Mouse (Mus musculus) midbrain, embryonic 16.5 days (tissue): Measurements from ENCODE around the gene Gpr158. TPM values are rescaled to one million over a fixed set of nuclear protein-coding genes. Genes with fewer than 3 reads are reported as not detected.
"Not testable (repeated sequence)": the region's sequence is repeated elsewhere in the genome, so short reads cannot be mapped to it uniquely, and the experiment has no call there.

ENCODE experiments used
- ATAC-seq: fragments of 200-750 bp; cut with Nextera tagmentation; 2 replicates; pipeline ENCODE4 v1.8.0; 2017; ENCODE audit warnings: moderate TSS enrichment
- H3K27ac ChIP-seq: fragments of 300-500 bp; sonication (generic); 2 replicates; pipeline ENCODE4 v1.5.1; 2014; ENCODE audit warnings: mild to moderate bottlenecking, low read length, mixed read lengths
- H3K27me3 ChIP-seq: fragments of 300-500 bp; sonication (generic); 2 replicates; pipeline ENCODE4 v1.6.1; 2014; ENCODE audit warnings: low read depth, low read length, mixed read lengths; ENCODE audit not compliant: control insufficient read depth, insufficient read depth
- H3K36me3 ChIP-seq: fragments of 300-500 bp; sonication (generic); 2 replicates; pipeline ENCODE4 v1.6.1; 2014; ENCODE audit warnings: mild to moderate bottlenecking, low read length, moderate library complexity, mixed read lengths; ENCODE audit not compliant: control insufficient read depth, insufficient read depth
- H3K4me1 ChIP-seq: fragments of 300-500 bp; sonication (generic); 2 replicates; pipeline ENCODE4 v1.6.1; 2014; ENCODE audit warnings: mild to moderate bottlenecking, low read length, mixed read lengths; ENCODE audit not compliant: control insufficient read depth, insufficient read depth
- H3K4me2 ChIP-seq: fragments of 300-500 bp; sonication (generic); 2 replicates; pipeline ENCODE4 v1.6.1; 2014; ENCODE audit warnings: mild to moderate bottlenecking, low read length, mixed read lengths
- H3K4me3 ChIP-seq: fragments of 300-500 bp; sonication (generic); 2 replicates; pipeline ENCODE4 v1.5.1; 2014; ENCODE audit warnings: low read depth, mild to moderate bottlenecking, low read length, moderate library complexity, mixed read lengths
- H3K9ac ChIP-seq: fragments of 300-500 bp; sonication (generic); 2 replicates; pipeline ENCODE4 v1.6.1; 2014; ENCODE audit warnings: low read depth, low read length, mixed read lengths
- H3K9me3 ChIP-seq: fragments of 300-500 bp; sonication (generic); replicated peaks from 2 replicates; pipeline ENCODE4 v1.6.1; 2014; ENCODE audit warnings: mild to moderate bottlenecking, low read length, mixed read lengths; ENCODE audit not compliant: control insufficient read depth, poor library complexity, severe bottlenecking
- WGBS: fragments of 180-500 bp; shearing (Covaris S2); extraction: QIAGEN DNeasy Blood & Tissue Kit; methylation state at CpG from one replicate; pipeline ENCODE4 v1.1.7; 2014; 5-methylcytosine and 5-hydroxymethylcytosine counted together
- polyA plus RNA-seq: library from polyadenylated mRNA; unstranded; fragments of >200 nt; fragmentation: Nextera tagmentation; extraction: Ambion mirVana; gene quantifications from 2 replicates; pipeline ENCODE4 v1.2.1, GENCODE M21; 2015

Gene Gpr158
- polyA plus RNA-seq, 1 experiment from 2014 or later = 5.7 TPM

GRCm38 (mm10) chr2:21405617-21406016 lies 38.3 kb downstream of the Gpr158 start:
- H3K36me3 ChIP-seq = no peaks in the 10 kb centered on the region
- H3K4me1 ChIP-seq = no peaks in the 10 kb centered on the region
- 55% methylated on average over 3 of the region's 3 CpGs for WGBS
- no peak overlapping the region for H3K4me3 ChIP-seq
- no peak for ATAC-seq
- no peaks in the 10 kb centered on the region for H3K9me3 ChIP-seq
- no peaks in the 10 kb centered on the region for H3K27me3 ChIP-seq
- no peak overlapping the region for H3K27ac ChIP-seq
- H3K4me2 ChIP-seq = no peak overlapping the region
- H3K9ac ChIP-seq = no peak overlapping the region

GRCm38 (mm10) chr2:21407443-21407985 lies 40.2 kb downstream of the Gpr158 start:
- Histone ChIP-seq H3K4me3 (no peak overlapping the region), H3K4me2 (no peak overlapping the region), H3K27ac (no peak overlapping the region), H3K27me3 (no peaks in the 10 kb centered on the region), H3K9ac (no peak overlapping the region), H3K9me3 (no peaks in the 10 kb centered on the region), H3K36me3 (no peaks in the 10 kb centered on the region), H3K4me1 (no peaks in the 10 kb centered on the region)
- 89% methylated on average over 2 of the region's 2 CpGs for WGBS
- no peak for ATAC-seq

GRCm38 (mm10) chr2:21408821-21409220 lies 41.5 kb downstream of the Gpr158 start:
- Histone ChIP-seq H3K27ac (no peak overlapping the region), H3K4me3 (no peak overlapping the region), H3K9ac (no peak overlapping the region), H3K27me3 (no peaks in the 10 kb centered on the region), H3K4me1 (no peaks in the 10 kb centered on the region), H3K36me3 (no peaks in the 10 kb centered on the region), H3K9me3 (no peaks in the 10 kb centered on the region), H3K4me2 (no peak overlapping the region)
- 86% methylated on average over 3 of the region's 3 CpGs for WGBS
- ATAC-seq = no peak

DNA sequence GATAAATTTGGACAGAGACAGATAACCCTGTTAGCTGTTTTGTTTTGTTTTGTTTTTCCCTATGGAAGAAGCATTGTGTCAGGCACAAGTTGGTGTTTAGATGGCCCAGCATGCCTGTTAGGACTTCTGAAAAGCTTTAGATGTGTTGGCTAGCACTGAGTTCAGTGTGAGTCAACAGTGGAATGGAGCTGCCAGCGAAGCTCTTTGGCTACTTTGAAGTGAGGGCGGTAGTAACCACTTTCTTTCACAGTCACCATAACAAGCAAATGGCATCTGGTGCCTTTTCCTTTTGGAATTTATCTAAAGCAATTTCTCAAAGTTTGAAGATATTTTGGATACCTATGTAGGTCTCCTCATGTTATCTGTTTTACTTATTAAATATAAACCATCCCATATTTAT lies 62.9 kb downstream of the Gpr158 start:
- no peak overlapping the region for H3K4me2 ChIP-seq
- WGBS = 84% methylated on average over 2 of the region's 2 CpGs
- no peak overlapping the region for H3K4me3 ChIP-seq
- H3K4me1 ChIP-seq = no peaks in the 10 kb centered on the region
- H3K27me3 ChIP-seq = no peaks in the 10 kb centered on the region
- H3K27ac ChIP-seq = no peak overlapping the region
- ATAC-seq = no peak
- no peaks in the 10 kb centered on the region for H3K9me3 ChIP-seq
- H3K36me3 ChIP-seq = no peaks in the 10 kb centered on the region
- H3K9ac ChIP-seq = no peak overlapping the region

DNA sequence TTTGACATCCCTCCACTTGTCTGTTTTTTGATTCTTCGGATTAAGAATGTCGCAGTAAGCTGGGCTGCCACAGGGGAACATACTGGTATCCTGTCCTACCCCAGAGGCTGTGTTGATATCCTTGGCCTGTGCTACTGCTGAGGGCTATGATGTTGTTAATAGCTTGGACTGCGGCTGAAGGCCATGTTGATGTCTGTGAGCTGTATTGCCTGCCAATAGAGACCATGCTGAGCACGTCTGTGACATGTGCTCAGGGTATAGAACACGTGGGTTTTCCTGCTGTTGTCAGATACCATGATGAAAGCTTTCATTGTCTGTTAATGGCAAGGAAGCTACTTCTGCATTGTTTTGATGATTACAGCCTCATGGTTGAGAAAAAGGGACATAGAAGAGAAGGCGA lies 63.8 kb downstream of the Gpr158 start:
- Histone ChIP-seq H3K27me3 (no peaks in the 10 kb centered on the region), H3K4me2 (no peak overlapping the region), H3K36me3 (no peaks in the 10 kb centered on the region), H3K27ac (no peak overlapping the region), H3K4me1 (no peaks in the 10 kb centered on the region), H3K9ac (no peak overlapping the region), H3K9me3 (no peaks in the 10 kb centered on the region), H3K4me3 (no peak overlapping the region)
- whole genome bisulfite sequencing = 65% methylated on average over 6 of the region's 6 CpGs
- peak; percentile 48; the same call in 1 of the 2 replicates for ATAC-seq

- 88% methylated on average over 3 of the region's 3 CpGs for WGBS
These were observed 72.3 kb downstream of the Gpr158 start for GRCm38 (mm10) chr2:21439626-21440025.

GRCm38 (mm10) chr2:21460606-21461005 lies 93.3 kb downstream of the Gpr158 start:
- H3K9ac ChIP-seq, H3K4me2 ChIP-seq, H3K4me3 ChIP-seq, H3K9me3 ChIP-seq, H3K4me1 ChIP-seq, H3K27me3 ChIP-seq, ATAC-seq, H3K27ac ChIP-seq, H3K36me3 ChIP-seq: not testable (repeated sequence)
- WGBS = 90% methylated on average over 4 of the region's 4 CpGs

More at GRCm38 (mm10) chr2:21439626-21440025, 72.3 kb downstream of the Gpr158 start:
- no peaks in the 10 kb centered on the region for H3K27me3 ChIP-seq
- no peaks in the 10 kb centered on the region for H3K4me1 ChIP-seq
- no peak overlapping the region for H3K27ac ChIP-seq
- H3K4me2 ChIP-seq = no peak overlapping the region
- H3K9ac ChIP-seq = no peak overlapping the region
- no peak for ATAC-seq
- no peaks in the 10 kb centered on the region for H3K9me3 ChIP-seq
- no peaks in the 10 kb centered on the region for H3K36me3 ChIP-seq
- no peak overlapping the region for H3K4me3 ChIP-seq

GRCm38 (mm10) chr2:21474957-21475356 lies 107.6 kb downstream of the Gpr158 start:
- no peak overlapping the region for H3K4me2 ChIP-seq
- no peaks in the 10 kb centered on the region for H3K4me1 ChIP-seq
- no peak overlapping the region for H3K27ac ChIP-seq
- H3K4me3 ChIP-seq = no peak overlapping the region
- WGBS = 98% methylated on average over 2 of the region's 2 CpGs
- H3K27me3 ChIP-seq = no peaks in the 10 kb centered on the region
- no peak for ATAC-seq
- no peaks in the 10 kb centered on the region for H3K9me3 ChIP-seq
- H3K9ac ChIP-seq = no peak overlapping the region
- H3K36me3 ChIP-seq = no peaks in the 10 kb centered on the region

DNA sequence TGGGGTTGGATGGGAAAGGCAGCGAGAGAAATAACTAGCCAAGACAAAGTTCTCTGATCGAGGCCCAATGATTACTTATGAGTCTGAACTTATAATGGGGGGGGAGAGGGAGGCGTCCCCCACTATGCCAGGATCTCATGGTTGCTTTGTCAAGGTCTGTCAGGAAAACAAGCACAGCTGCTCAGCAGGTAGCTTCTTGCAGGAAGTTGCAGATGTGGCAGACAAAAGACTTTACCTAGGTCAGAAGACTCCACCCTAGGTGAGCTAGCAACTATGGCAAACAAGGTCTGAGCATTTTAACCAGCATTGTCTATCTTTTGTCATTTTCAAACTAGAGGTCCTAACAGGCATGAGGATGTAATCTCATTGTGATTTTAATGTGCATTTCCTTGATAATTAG lies 129.5 kb downstream of the Gpr158 start:
- no peaks in the 10 kb centered on the region for H3K27me3 ChIP-seq
- H3K9ac ChIP-seq = no peak overlapping the region
- no peak overlapping the region for H3K4me3 ChIP-seq
- no peak overlapping the region for H3K27ac ChIP-seq
- H3K4me2 ChIP-seq = no peak overlapping the region
- 73% methylated on average over 3 of the region's 3 CpGs for WGBS
- H3K36me3 ChIP-seq = no peaks in the 10 kb centered on the region
- no peaks in the 10 kb centered on the region for H3K4me1 ChIP-seq
- ATAC-seq = no peak
- no peaks in the 10 kb centered on the region for H3K9me3 ChIP-seq
